Mouse (Mus musculus) liver, embryonic 11.5 days (tissue): ENCODE measurements around the gene Cd151. TPM values are rescaled to one million over a fixed set of nuclear protein-coding genes. Genes with fewer than 3 reads are reported as not detected.
"Not testable (repeated sequence)": the region's sequence is repeated elsewhere in the genome, so short reads cannot be mapped to it uniquely, and the experiment has no call there.

ENCODE experiments used
- ATAC-seq: fragments of 200-750 bp; cut with Nextera tagmentation; replicated peaks from 2 replicates; pipeline ENCODE4 v1.8.0; 2017; ENCODE audit warnings: moderate number of reproducible peaks, mild to moderate bottlenecking, moderate TSS enrichment, moderate library complexity; ENCODE audit not compliant: low FRiP score
- DNase-seq: peaks from one replicate; pipeline ENCODE4 v3.0.0-alpha.2; 2017; ENCODE audit warnings: low spot score
- H3K27ac ChIP-seq: fragments of 300-500 bp; sonication (generic); 2 replicates; pipeline ENCODE4 v1.5.1; 2014; ENCODE audit warnings: mild to moderate bottlenecking, low read depth, low read length, control low read depth
- H3K27me3 ChIP-seq: fragments of 300-500 bp; sonication (generic); replicated peaks from 2 replicates; pipeline ENCODE4 v1.6.1; 2014; ENCODE audit warnings: low read length, mixed read lengths; ENCODE audit not compliant: control insufficient read depth, insufficient read depth
- H3K36me3 ChIP-seq: fragments of 300-500 bp; sonication (generic); 2 replicates; pipeline ENCODE4 v1.6.1; 2014; ENCODE audit warnings: mild to moderate bottlenecking, low read length, moderate library complexity, mixed read lengths; ENCODE audit not compliant: control insufficient read depth, insufficient read depth
- H3K4me1 ChIP-seq: fragments of 300-500 bp; sonication (generic); replicated peaks from 2 replicates; pipeline ENCODE4 v1.6.1; 2014; ENCODE audit warnings: low read length, mixed read lengths; ENCODE audit not compliant: control insufficient read depth, insufficient read depth
- H3K4me2 ChIP-seq: fragments of 300-500 bp; sonication (generic); 2 replicates; pipeline ENCODE4 v1.6.1; 2014; ENCODE audit warnings: mild to moderate bottlenecking, control low read depth, moderate library complexity
- H3K4me3 ChIP-seq: fragments of 300-500 bp; sonication (generic); 2 replicates; pipeline ENCODE4 v1.5.1; 2014; ENCODE audit warnings: low read depth, low read length, control low read depth
- H3K9ac ChIP-seq: fragments of 300-500 bp; sonication (generic); 2 replicates; pipeline ENCODE4 v1.6.1; 2014; ENCODE audit warnings: low read depth, low read length, control low read depth
- H3K9me3 ChIP-seq: fragments of 300-500 bp; sonication (generic); 2 replicates; pipeline ENCODE4 v1.6.1; 2016; ENCODE audit warnings: low read length, inconsistent platforms, mixed read lengths; ENCODE audit not compliant: control insufficient read depth
- WGBS: fragments of 180-500 bp; shearing (Covaris S2); extraction: QIAGEN DNeasy Blood & Tissue Kit; methylation state at CpG from one replicate; pipeline ENCODE4 v1.1.7; 2014; 5-methylcytosine and 5-hydroxymethylcytosine counted together
- polyA plus RNA-seq: library from polyadenylated mRNA; unstranded; fragments of >200 nt; fragmentation: Nextera tagmentation; extraction: Ambion mirVana; gene quantifications from 2 replicates; pipeline ENCODE4 v1.2.1, GENCODE M21; 2014

Cd151 gene
- polyA plus RNA-seq, 1 experiment from 2014 or later = 22.3 TPM

DNA sequence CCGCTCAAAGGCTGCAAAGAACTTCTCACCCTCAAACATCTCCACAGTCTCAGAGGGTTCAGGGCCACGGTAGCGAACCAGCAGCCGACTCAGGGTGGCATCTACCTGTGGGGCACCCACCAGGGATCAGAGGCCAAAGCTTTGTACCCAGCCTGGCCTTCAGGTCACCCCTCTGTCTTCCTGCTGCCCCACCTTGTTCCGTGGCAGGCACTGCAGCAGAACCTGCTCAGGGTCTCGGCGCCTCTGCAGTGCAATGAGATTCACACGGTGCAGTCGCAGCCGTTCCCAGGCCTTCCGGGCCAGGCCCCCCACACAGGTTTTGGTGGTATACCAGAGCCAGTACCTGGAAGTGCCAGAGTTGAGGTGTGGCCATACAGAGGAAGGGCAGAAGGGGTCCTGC is 27.4 kb upstream of the Cd151 start:
- H3K4me1 ChIP-seq = peaks cover 36% of the 10 kb centered on the region

DNA sequence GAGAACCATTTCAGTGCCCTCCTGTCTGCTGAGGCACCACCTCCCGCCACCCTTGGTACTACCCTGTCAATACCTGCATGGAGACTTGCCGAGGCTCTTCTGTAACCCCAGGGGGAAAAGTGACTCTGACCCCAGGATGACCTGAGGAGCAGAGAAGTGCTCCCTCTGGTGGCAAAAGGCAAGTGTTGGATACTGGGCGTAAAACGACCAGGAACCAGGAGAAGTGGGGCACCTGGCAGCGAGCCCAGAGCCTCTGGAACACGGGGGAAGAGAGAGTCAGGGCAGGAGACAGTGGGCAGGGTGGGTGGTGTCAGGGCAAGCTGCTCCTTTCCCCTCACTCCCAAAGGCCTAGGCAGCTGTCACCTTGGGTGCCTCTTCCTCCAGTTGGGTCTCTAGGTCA is 26.6 kb upstream of the Cd151 start:
- no peaks in the 10 kb centered on the region for H3K9me3 ChIP-seq
- peaks cover 31% of the 10 kb centered on the region for H3K4me1 ChIP-seq
- H3K4me2 ChIP-seq = no peak overlapping the region
- ATAC-seq = no peak
- no peak overlapping the region for H3K27ac ChIP-seq
- no peak overlapping the region for H3K4me3 ChIP-seq
- WGBS = 42% methylated on average over 6 of the region's 6 CpGs
- H3K36me3 ChIP-seq = peaks cover 30% of the 10 kb centered on the region
- H3K9ac ChIP-seq = no peak overlapping the region
- DNase-seq = no peak
- H3K27me3 ChIP-seq = no peaks in the 10 kb centered on the region

More for the DNA sequence above, 27.4 kb upstream of the Cd151 start:
- Histone ChIP-seq H3K4me3 (no peak overlapping the region), H3K9me3 (no peaks in the 10 kb centered on the region), H3K9ac (no peak overlapping the region), H3K27ac (no peak overlapping the region), H3K4me2 (no peak overlapping the region), H3K27me3 (no peaks in the 10 kb centered on the region), H3K36me3 (peaks cover 30% of the 10 kb centered on the region)
- 97% methylated on average over 11 of the region's 11 CpGs for WGBS
- DNase-seq (no peak), ATAC-seq (no peak)

DNA sequence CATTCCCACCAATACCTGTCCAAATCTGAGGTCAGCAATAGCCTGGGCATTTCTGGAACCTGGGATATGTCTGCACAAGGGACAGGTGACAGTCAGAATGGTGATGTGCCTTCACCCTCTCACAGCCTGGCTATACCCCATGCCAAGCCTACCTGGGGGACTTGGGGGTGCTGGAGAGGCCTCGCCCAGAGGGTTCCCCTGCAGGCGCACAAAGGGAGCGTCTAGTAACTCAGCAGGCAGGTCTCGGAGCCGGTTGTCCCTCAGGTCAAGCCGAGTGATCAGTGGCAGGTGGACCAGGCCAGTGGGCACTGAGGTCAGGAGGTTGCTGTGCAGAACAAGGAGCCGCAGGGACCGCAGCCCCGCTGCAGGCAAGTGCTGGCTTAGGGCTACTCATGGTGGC is 25.7 kb upstream of the Cd151 start:
- peaks cover 30% of the 10 kb centered on the region for H3K36me3 ChIP-seq
- DNase-seq (no peak), ATAC-seq (no peak)
- WGBS = 93% methylated on average over 9 of the region's 9 CpGs
- H3K4me1 ChIP-seq = peaks cover 23% of the 10 kb centered on the region
- H3K9ac ChIP-seq = no peak overlapping the region
- H3K27me3 ChIP-seq = no peaks in the 10 kb centered on the region
- H3K4me2 ChIP-seq = peak overlapping the region; percentile 90
- H3K4me3 ChIP-seq = 0 out of 2 replicates have a peak overlapping the region, but pooled peaks have one; percentile 65
- no peaks in the 10 kb centered on the region for H3K9me3 ChIP-seq
- H3K27ac ChIP-seq = no peak overlapping the region

GRCm38 (mm10) chr7:141442199-141442598 is 25.0 kb upstream of the Cd151 start:
- WGBS = 91% methylated on average over 13 of the region's 13 CpGs
- H3K4me2 ChIP-seq = peak overlapping the region; percentile 90
- H3K9ac ChIP-seq = peak overlapping the region; percentile 78; the same call in 1 of the 2 replicates
- DNase-seq = no peak
- peak overlapping the region; percentile 65 for H3K4me3 ChIP-seq
- peaks cover 20% of the 10 kb centered on the region for H3K4me1 ChIP-seq
- no peaks in the 10 kb centered on the region for H3K27me3 ChIP-seq
- no peak overlapping the region; the same call in 1 of the 2 replicates for H3K27ac ChIP-seq
- no peak for ATAC-seq
- peaks cover 30% of the 10 kb centered on the region for H3K36me3 ChIP-seq
- H3K9me3 ChIP-seq = no peaks in the 10 kb centered on the region

DNA sequence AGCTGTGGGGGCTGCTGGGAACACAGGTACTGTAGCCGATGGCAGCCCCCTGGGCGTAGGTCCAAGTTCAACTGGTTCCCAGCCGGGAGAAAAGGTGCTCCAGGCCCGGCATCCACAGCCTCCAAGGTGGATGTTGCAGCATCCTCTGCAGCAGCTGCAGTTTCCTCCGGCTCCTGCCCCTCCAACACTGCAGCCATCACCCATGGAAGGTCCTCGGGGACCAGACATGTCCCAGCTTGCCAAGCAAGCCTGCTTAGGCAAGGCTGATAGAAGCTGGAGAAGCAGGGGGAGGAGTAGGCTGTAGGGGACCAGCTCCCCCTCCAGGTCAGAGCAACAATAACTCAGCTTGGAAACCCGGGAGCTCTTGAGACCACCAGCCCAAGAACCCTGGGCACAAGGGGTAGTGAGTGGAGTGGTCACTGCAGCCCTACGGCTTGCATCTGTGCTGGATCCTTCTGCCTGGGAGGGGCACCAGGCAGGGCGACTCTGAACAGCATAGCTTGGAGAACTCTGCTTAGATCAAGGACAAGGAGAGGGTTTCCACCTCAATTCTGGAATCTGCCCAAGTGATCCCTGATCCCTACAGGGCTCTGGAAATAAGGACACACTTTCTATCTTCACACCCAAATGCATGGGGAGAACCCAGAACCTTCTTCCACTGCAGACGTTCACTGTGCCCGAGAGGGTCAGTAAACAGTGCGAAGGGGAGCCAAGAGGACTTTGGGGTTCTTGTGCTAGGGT is 23.9 kb upstream of the Cd151 start:
- Histone ChIP-seq H3K4me2 (peak overlapping the region; percentile 90), H3K9me3 (no peaks in the 10 kb centered on the region), H3K36me3 (peaks cover 29% of the 10 kb centered on the region), H3K27ac (peak overlapping the region; percentile 60; the same call in 1 of the 2 replicates), H3K4me1 (peaks cover 20% of the 10 kb centered on the region), H3K4me3 (peak overlapping the region; percentile 65), H3K27me3 (no peaks in the 10 kb centered on the region), H3K9ac (peak overlapping the region; percentile 78)
- peak; percentile 30 for ATAC-seq
- 26% methylated on average over 12 of the region's 12 CpGs for WGBS
- DNase-seq = no peak

GRCm38 (mm10) chr7:141443828-141444237 is 23.4 kb upstream of the Cd151 start, which contains the start of gene Pidd1:
TSS of gene Pidd1 (minus strand) at chr7:141444025.
- Histone ChIP-seq H3K4me2 (peak within 1 kb of the TSS; percentile 90), H3K27me3 (no peaks in the 10 kb centered on the region), H3K36me3 (peaks cover 29% of the 10 kb centered on the region), H3K9me3 (no peaks in the 10 kb centered on the region), H3K4me1 (peaks cover 26% of the 10 kb centered on the region), H3K27ac (peak within 1 kb of the TSS; percentile 60; the same call in 1 of the 2 replicates), H3K9ac (peak within 1 kb of the TSS; percentile 78), H3K4me3 (peak within 1 kb of the TSS; percentile 65)
- under 1% methylated on average over 25 of the region's 25 CpGs for WGBS
- DNase-seq (peak; percentile 78), ATAC-seq (peak; percentile 72)

DNA sequence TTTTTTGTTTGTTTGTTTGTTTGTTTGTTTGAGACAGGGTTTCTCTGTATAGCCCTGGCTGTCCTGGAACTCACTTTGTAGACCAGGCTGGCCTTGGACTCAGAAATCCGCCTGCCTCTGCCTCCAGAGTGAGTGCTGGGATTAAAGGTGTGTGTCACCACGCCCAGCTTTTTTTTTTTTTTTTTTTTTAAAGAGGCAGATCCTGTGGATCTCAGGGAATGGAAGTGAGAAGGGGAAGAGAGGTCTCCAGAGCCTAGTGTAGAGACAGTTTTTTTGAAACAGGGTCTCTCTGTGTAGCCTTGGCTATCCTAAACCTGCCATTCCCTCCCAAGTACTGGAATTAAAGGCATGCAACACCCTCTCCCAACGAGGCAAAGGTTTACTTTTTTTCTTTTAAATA is 20.8 kb upstream of the Cd151 start:
- 71% methylated on average over 3 of the region's 3 CpGs for WGBS
- H3K9ac ChIP-seq, ATAC-seq, H3K27me3 ChIP-seq, DNase-seq, H3K9me3 ChIP-seq, H3K27ac ChIP-seq: not testable (repeated sequence)
- peaks cover 34% of the 10 kb centered on the region for H3K36me3 ChIP-seq
- H3K4me1 ChIP-seq = peaks cover 32% of the 10 kb centered on the region
- H3K4me2 ChIP-seq = peak overlapping the region; percentile 68
- H3K4me3 ChIP-seq = peak overlapping the region; percentile 84

- H3K27me3 ChIP-seq = no peaks in the 10 kb centered on the region
- WGBS = under 1% methylated on average over 63 of the region's 63 CpGs
- H3K9ac ChIP-seq = peak within 1 kb of the TSS; percentile 96
- DNase-seq (peak; percentile 95), ATAC-seq (peak; percentile 84)
- H3K27ac ChIP-seq = peak within 1 kb of the TSS; percentile 82
- no peaks in the 10 kb centered on the region for H3K9me3 ChIP-seq
- H3K4me2 ChIP-seq = peak within 1 kb of the TSS; percentile 91
- H3K4me3 ChIP-seq = peak within 1 kb of the TSS; percentile 84
- peaks cover 24% of the 10 kb centered on the region for H3K4me1 ChIP-seq
- peaks cover 33% of the 10 kb centered on the region for H3K36me3 ChIP-seq
Measured at GRCm38 (mm10) chr7:141447110-141447991, 19.8 kb upstream of the Cd151 start, which contains the start of gene Rplp2. TSS of gene Rplp2 (plus strand) at chr7:141447370.
